Mouse (Mus musculus): ENCODE data around the gene Timd4. TPM values are rescaled to one million over a fixed set of nuclear protein-coding genes. Genes with fewer than 3 reads are reported as not detected.

Timd4 gene
- polyA plus RNA-seq, 1 experiment from 2014 or later: 0.17 TPM

GRCm38 (mm10) chr11:46848221-46848971, 37.8 kb downstream of the Timd4 start:
- 34% methylated on average over 8 of the region's 8 CpGs for WGBS
- H3K4me1 ChIP-seq: no peaks in the 10 kb centered on the region

GRCm38 (mm10) chr11:46864809-46865208, 54.2 kb downstream of the Timd4 start:
- ATAC-seq (ENCODE audit: extremely low read depth, insufficient number of reproducible peaks, low FRiP score, low TSS enrichment): no peak
- Histone ChIP-seq H3K9me3 (no peaks in the 10 kb centered on the region), H3K27me3 (replicated peaks) (no peaks in the 10 kb centered on the region), H3K27ac (replicated peaks) (no peak overlapping the region), H3K4me3 (no peak overlapping the region), H3K36me3 (no peaks in the 10 kb centered on the region), H3K4me2 (no peak overlapping the region), H3K9ac (no peak overlapping the region), H3K4me1 (no peaks in the 10 kb centered on the region)
- 72% methylated on average over 1 of the region's 1 CpGs for WGBS

More at GRCm38 (mm10) chr11:46848221-46848971, 37.8 kb downstream of the Timd4 start:
- H3K4me3 ChIP-seq: no peak overlapping the region
- no peaks in the 10 kb centered on the region for H3K27me3 ChIP-seq (replicated peaks)
- no peaks in the 10 kb centered on the region for H3K36me3 ChIP-seq
- no peaks in the 10 kb centered on the region for H3K9me3 ChIP-seq
- no peak overlapping the region for H3K9ac ChIP-seq
- ATAC-seq (ENCODE audit: extremely low read depth, insufficient number of reproducible peaks, low FRiP score, low TSS enrichment): no peak
- no peak overlapping the region for H3K4me2 ChIP-seq
- H3K27ac ChIP-seq (replicated peaks): no peak overlapping the region

GRCm38 (mm10) chr11:46868594-46868993, 58.0 kb downstream of the Timd4 start:
- Histone ChIP-seq H3K4me1 (no peaks in the 10 kb centered on the region), H3K27me3 (replicated peaks) (no peaks in the 10 kb centered on the region), H3K4me2 (no peak overlapping the region), H3K9ac (no peak overlapping the region), H3K4me3 (no peak overlapping the region), H3K36me3 (no peaks in the 10 kb centered on the region), H3K9me3 (no peaks in the 10 kb centered on the region), H3K27ac (replicated peaks) (no peak overlapping the region)
- 70% methylated on average over 7 of the region's 7 CpGs for WGBS
- ATAC-seq (ENCODE audit: extremely low read depth, insufficient number of reproducible peaks, low FRiP score, low TSS enrichment): no peak

GRCm38 (mm10) chr11:46875774-46876173, 65.2 kb downstream of the Timd4 start:
- H3K4me2 ChIP-seq: no peak overlapping the region
- no peaks in the 10 kb centered on the region for H3K27me3 ChIP-seq (replicated peaks)
- no peaks in the 10 kb centered on the region for H3K36me3 ChIP-seq
- no peak overlapping the region for H3K9ac ChIP-seq
- no peak for ATAC-seq (ENCODE audit: extremely low read depth, insufficient number of reproducible peaks, low FRiP score, low TSS enrichment)
- WGBS: 70% methylated on average over 1 of the region's 1 CpGs
- no peaks in the 10 kb centered on the region for H3K9me3 ChIP-seq
- no peak overlapping the region for H3K27ac ChIP-seq (replicated peaks)
- H3K4me1 ChIP-seq: no peaks in the 10 kb centered on the region
- no peak overlapping the region for H3K4me3 ChIP-seq

- no peak overlapping the region for H3K4me3 ChIP-seq
- WGBS: 56% methylated on average over 2 of the region's 2 CpGs
- H3K36me3 ChIP-seq: no peaks in the 10 kb centered on the region
- H3K4me1 ChIP-seq: no peaks in the 10 kb centered on the region
- no peak for ATAC-seq (ENCODE audit: extremely low read depth, insufficient number of reproducible peaks, low FRiP score, low TSS enrichment)
- no peaks in the 10 kb centered on the region for H3K9me3 ChIP-seq
- H3K27ac ChIP-seq (replicated peaks): no peak overlapping the region
- H3K27me3 ChIP-seq (replicated peaks): no peaks in the 10 kb centered on the region
- no peak overlapping the region for H3K9ac ChIP-seq
- no peak overlapping the region for H3K4me2 ChIP-seq
These were observed 71.9 kb downstream of the Timd4 start for GRCm38 (mm10) chr11:46882456-46882855.

GRCm38 (mm10) chr11:46889093-46889492, 78.5 kb downstream of the Timd4 start:
- no peak for ATAC-seq (ENCODE audit: extremely low read depth, insufficient number of reproducible peaks, low FRiP score, low TSS enrichment)
- Histone ChIP-seq H3K4me2 (no peak overlapping the region), H3K27me3 (replicated peaks) (no peaks in the 10 kb centered on the region), H3K4me1 (no peaks in the 10 kb centered on the region), H3K9ac (no peak overlapping the region), H3K36me3 (no peaks in the 10 kb centered on the region), H3K27ac (replicated peaks) (no peak overlapping the region), H3K4me3 (no peak overlapping the region), H3K9me3 (no peaks in the 10 kb centered on the region)
- 75% methylated on average over 3 of the region's 3 CpGs for WGBS

Other genes with a start within 250 kb of the Timd4 start
- gene BC053393, start 239.3 kb upstream of the Timd4 start, polyA plus RNA-seq (2015; fragmentation: Nextera tagmentation; extraction: Ambion mirVana): 0.23 and 0.28 TPM in 2 replicates
- gene Dppa1, start 181.5 kb upstream of the Timd4 start, polyA plus RNA-seq (2015; fragmentation: Nextera tagmentation; extraction: Ambion mirVana): not detected in 2 replicates
- 0.16 and 0.43 TPM in 2 replicates for gene Timd2, start 103.7 kb upstream of the Timd4 start, polyA plus RNA-seq (2015; fragmentation: Nextera tagmentation; extraction: Ambion mirVana)
- gene Havcr1, start 75.7 kb upstream of the Timd4 start, polyA plus RNA-seq (2015; fragmentation: Nextera tagmentation; extraction: Ambion mirVana): 0.08 TPM in 1 of 2 replicates, not detected in the other